Mouse (Mus musculus) spleen, postnatal 10 days (tissue): ENCODE measurements around the gene Gm21865.
"Not testable (repeated sequence)": the region's sequence is repeated elsewhere in the genome, so short reads cannot be mapped to it uniquely, and the experiment has no call there.

Experiments used
- DNase-seq, 2 experiments: peaks; one replicate each; pipeline ENCODE4 v3.0.0; 2021 to 2022; ENCODE audit warnings: low spot score in 2 of 2

Gm21865 gene

GRCm38 (mm10) chrY:40316803-40317202 is at the start of gene Gm21865:
TSS of gene Gm21865 (minus strand) at chrY:40316903.
- not testable (repeated sequence) for DNase-seq
